Mouse (Mus musculus) NIH3T3 (cell line): Measurements from ENCODE around the gene Slc16a14.

Experiments
- DNase-seq: peaks from one replicate; pipeline ENCODE4 v3.0.0-alpha.2; 2012; ENCODE audit warnings: low read depth

Gene Slc16a14

GRCm38 (mm10) chr1:84910177-84910804, 24.6 kb downstream of the Slc16a14 start:
- no peak for DNase-seq

DNA sequence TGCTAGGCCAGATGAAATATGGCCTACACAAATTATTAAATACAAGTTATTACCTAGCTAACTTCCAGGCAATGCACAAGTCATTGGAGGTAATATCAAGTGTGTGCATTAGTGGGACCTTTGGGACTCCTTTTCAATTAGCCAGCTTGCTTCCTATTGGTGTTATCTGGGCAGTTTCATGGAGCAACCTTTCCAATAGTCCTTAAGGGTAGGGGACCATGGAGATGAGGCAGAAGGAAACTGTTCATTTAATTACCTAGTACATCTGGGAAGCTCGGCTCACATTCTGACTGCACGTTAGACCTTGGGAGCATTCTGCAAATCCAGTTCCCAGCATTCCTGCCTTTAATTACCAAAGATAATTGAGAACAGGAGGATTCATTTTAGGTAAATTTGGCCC, 30.5 kb downstream of the Slc16a14 start:
- no peak for DNase-seq

GRCm38 (mm10) chr1:84899156-84899555, 35.8 kb downstream of the Slc16a14 start:
- DNase-seq: no peak

DNA sequence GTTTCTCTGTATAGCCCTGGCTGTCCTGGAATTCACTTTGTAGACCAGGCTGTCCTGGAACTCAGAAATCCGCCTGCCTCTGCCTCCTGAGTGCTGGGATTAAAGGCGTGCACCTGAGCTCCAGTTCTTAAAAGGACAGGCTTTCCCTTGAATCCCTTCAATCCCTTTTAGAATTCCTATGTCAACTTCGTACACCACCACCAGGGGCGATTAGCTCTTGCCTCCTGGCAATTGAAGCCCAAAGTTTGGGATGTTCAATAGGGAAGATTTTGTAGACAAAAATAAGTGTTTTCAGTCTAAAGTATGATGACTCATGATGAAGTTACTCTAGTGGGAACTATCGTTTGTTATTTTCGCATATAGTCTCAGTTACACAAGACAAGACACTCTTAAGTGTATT, 37.6 kb downstream of the Slc16a14 start:
- DNase-seq: no peak

DNA sequence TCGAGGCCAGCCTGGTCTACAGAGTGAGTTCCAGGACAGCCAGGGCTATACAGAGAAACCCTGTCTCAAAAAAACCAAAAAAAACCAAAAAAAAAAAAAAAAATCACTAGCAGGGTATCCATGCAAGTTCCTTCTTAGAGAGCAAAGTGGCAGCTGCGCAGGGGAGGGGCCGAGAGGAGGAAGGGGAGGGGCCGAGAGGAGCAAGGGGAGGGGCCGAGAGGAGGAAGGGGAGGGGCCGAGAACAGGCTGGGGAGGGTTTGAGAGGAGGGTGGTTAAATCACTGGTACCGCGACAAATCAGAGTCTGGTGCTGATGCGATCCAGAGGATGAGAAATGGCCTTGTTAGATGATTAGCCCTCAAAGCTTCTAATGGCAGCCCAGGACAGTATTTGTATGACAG, 43.2 kb downstream of the Slc16a14 start:
- no peak for DNase-seq

DNA sequence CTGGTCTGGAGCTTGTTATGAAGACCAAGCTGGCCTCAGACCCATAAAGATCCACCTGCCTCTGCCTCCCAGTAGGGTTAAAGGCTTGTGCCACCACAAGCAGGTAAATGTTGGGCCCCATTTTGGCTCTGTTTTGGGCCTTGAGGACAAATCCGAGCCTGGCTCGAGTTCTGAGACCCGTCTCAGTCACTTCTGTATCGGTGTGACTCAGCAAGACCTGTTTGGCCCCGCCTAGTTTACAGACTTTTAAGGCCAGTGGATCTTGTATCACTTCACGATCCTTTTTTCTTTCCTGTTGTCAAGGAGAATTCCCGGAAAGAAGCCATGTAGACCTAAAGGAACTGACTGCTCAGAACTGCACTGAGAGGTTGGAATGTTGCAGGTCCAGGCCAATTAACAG, 44.4 kb downstream of the Slc16a14 start:
- DNase-seq: no peak

- no peak for DNase-seq
These were observed 44.9 kb downstream of the Slc16a14 start for GRCm38 (mm10) chr1:84890005-84890393.

DNA sequence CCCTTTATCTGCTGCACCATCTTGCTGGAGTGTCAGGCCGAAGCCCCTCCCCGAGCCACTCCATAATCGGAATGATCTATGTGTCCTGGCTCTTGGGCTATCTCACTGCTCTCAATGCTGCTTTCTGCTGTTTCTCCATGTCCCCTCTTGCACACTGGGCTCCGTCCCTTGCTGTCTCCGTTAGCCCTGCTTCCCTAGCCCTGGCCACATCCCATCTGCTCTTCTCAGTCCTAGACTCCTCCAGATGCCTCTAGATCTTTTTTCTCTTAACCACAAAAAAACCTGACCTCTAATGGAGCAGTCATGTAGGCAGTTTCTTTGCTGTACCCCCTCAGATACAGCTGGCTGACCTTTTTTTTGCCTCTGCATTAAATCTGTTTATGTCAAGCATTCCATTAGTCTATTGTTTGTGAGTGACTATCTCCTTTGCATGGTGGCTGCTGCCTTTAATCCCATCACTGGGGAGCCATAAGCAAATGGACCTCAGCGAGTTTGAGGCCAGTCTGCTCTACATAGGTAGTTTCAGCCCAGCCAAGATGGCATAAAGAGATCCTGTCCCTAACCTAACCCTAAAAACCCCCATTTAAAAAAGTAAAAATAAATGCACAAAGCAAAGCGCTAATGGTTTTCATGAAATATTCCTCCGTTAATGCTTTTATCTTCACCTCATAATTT, 45.5 kb downstream of the Slc16a14 start:
- DNase-seq: no peak

- no peak for DNase-seq
These were observed 49.0 kb downstream of the Slc16a14 start for GRCm38 (mm10) chr1:84885921-84886320.

DNA sequence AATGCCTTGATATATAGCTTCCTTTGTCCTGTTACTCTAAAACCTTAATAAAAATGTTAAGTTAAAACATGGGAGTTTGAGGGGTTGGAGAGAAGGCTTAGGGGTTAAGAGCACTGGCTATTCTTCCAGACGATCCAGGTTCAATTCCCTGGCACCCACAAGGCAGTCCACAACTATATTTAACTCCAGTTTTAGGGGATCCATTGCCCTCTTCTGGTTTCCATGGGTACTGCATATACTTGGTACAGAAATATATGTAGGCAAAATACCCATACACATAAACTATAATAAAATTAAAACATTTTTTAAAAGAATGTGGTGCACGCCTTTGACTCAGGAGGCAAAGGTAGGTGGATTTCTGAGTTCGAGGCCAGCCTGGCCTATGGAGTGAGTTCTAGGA, 49.8 kb downstream of the Slc16a14 start:
- peak; percentile 59 for DNase-seq

- no peak for DNase-seq
These were observed 51.0 kb downstream of the Slc16a14 start for GRCm38 (mm10) chr1:84883889-84884288.

GRCm38 (mm10) chr1:84882937-84883336, 52.0 kb downstream of the Slc16a14 start:
- no peak for DNase-seq

DNA sequence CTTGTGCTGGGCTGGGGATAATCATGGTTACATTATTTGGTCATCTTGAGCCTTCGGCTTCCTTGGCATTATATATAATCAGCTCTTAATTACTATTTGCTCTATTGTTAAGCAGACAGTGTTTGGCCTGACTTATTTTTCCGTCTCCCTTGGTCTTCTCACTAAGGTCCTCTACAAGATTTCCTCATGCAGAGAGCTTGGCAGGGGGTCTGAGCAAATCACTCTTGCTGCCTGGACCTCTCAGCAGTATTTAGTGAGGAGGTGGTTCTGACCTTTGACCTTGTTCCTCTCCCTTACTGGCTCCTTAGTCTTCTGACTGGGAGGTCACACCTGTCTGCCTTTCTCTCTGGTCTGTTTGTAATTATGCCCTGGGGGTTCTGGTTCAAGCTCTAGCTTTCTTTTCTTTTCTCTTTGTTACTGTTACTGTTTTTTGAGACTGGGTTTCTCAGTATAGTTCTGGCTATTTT, 52.8 kb downstream of the Slc16a14 start:
- DNase-seq: no peak

DNA sequence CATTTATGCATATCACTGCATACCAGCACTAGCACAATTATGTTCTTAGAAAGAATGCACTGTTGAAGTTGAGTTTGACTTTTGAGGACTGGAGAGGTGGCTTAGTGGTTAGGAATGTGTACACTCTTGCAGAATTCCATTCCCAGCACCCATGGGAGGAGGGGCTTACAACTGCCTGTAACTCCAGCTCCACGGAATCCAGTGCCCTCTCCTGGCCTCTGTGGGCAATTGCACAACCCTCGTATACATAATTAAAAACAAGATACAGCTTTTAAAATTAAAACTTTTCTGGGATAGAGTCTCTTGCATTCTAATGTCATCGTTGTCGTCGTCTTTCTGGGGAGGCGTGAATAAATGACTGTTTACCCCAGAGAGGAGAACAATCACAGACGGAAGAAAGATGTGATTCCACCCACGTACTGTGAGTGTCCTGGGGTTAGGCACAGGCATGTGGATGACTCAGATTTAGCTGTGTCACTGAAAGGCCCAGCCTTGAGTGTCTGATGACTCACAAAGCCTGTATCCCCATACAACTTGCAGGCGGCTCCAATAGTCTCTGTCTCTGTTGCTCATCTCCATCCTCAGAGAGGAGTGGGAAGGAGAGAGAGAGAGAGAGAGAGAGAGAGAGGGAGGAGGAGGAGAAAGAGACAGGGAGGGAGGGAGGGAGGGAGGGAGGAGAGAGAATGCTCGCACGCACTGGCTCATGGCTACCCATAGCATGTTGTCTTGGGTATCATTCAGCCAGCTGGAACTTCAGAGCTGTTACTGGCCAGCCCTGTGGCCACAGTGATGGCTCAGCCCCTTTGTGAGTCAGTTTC, 53.5 kb downstream of the Slc16a14 start:
- DNase-seq: peak; percentile 81

DNA sequence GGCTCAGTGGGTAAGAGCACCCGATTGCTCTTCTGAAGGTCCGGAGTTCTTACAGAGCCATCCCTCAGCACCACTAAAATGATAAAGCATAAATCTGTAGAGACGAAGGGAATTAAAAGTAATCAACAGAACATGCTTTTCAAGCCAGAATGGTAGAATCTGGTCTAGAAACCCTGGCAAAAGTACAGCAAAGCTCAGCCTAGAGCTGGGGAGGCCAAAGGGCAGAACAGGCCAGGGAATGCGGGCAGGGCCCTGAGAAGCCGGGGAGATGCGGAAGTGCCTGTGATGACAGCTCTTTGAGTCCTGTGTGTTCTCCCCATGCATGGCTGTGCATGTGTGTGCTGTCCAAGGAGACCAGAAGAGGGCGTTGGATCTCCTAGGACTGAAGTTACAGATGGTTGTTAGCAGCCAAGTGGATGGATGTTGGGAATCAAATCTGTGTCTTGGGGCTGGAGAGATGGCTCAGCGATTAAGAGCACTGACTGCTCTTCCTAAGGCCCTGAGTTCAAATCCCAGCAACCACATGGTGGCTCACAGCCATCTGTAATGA, 55.3 kb downstream of the Slc16a14 start:
- no peak for DNase-seq

DNA sequence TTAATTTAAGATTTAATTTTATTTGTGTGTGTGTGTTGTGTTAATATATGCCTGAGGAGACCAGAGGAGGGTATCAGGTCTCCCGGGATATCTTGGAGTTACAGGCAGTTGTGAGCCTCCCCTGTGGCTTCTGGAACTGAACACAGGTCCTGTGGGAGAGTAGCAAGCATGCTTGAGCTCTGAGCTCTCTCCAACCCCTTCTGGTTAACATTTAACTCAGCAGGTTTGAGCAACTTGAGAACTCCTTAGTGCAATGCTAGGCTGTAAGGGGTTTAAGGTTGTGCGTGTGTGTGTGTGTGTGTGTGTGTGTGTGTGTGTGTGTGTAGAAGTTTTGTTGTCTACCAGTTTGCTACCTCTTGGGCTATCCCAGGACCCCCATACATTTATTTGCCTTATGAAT, 57.3 kb downstream of the Slc16a14 start:
- DNase-seq: no peak

- DNase-seq: no peak
These were observed 62.0 kb downstream of the Slc16a14 start for GRCm38 (mm10) chr1:84872939-84873338.

- no peak for DNase-seq
These were observed 62.8 kb downstream of the Slc16a14 start for GRCm38 (mm10) chr1:84872105-84872504.

- DNase-seq: no peak
These were observed 63.8 kb downstream of the Slc16a14 start for GRCm38 (mm10) chr1:84871131-84871530.

- no peak for DNase-seq
These were observed 65.4 kb downstream of the Slc16a14 start for GRCm38 (mm10) chr1:84869498-84869897.

GRCm38 (mm10) chr1:84868841-84869240, 66.1 kb downstream of the Slc16a14 start:
- no peak for DNase-seq

DNA sequence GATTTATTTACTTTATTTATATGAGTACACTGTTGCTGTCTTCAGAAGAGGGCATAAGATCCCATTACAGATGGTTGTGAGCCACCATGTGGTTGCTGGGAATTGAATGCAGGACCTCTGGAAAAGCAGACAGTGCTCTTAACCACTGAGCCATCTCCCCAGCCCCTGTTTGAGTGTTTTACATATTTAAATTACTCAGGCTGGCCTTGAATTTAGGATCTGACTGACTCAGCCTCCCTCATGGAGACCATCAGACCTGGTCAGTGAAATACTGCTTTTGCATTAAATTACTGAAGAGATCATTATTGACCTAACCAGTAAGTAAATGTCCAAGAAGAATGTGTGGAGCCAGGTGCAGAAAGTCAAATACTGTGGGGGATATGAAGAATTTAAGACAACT, 66.6 kb downstream of the Slc16a14 start:
- DNase-seq: no peak
